Mouse (Mus musculus) ZHBTc4 (cell line): ENCODE measurements around the gene Pth1r.
A peak's percentile ranks its signal among the peaks of the same experiment; 100 is the strongest.

ENCODE experiments used
- DNase-seq: peaks from one replicate; pipeline ENCODE4 v3.0.0-alpha.2; 2011; ENCODE audit warnings: low read depth, low spot score

The Pth1r gene

DNA sequence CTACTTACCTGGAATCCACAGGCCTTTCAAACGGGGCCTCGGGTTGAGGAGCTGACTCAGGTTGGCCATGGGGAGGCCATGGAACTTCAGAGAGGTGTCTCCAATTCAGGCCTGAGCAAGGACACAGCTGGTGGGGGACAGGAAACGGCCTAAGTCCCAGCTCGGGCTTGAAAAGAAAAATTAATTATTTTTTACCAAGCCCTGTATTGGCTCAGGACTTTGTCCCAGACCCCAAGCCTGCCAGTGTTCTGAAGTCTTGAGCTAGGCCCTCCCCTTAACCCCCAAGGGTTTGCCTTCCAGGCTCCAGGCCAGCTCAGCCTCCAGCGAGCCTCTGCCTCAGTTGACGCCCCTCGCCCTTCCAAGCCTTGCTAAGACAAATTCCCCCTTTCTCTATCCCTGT is at the start of gene Pth1r:
TSS of gene Pth1r (minus strand) at position 185 of the 400 bp plus-strand sequence.
- no peak for DNase-seq

GRCm38 (mm10) chr9:110790462-110790861 is 43.5 kb upstream of the Pth1r start:
- no peak for DNase-seq

- DNase-seq = peak; percentile 67
Observed at GRCm38 (mm10) chr9:110788169-110788568, 41.2 kb upstream of the Pth1r start.

DNA sequence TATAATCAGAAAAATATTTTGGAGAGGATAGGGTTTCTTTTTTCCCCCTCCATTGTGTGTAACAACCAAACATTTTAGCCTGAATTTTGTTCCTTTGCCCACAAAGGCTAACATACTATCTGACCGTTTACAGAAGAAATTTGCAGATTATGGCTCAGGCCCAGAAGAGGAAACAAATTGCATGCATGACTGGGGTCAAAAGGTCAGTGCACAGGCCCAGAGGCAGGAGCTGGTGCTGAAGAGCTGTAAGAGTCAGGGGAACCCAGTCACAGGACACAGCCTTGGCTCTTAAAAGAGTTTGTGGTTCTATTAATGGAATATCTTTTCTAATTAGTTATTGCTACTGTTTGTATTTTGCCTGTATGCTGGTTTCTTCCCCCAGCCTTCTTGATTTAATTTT is 36.7 kb upstream of the Pth1r start:
- DNase-seq = no peak

GRCm38 (mm10) chr9:110781731-110782130 is 34.8 kb upstream of the Pth1r start:
- DNase-seq = no peak

DNA sequence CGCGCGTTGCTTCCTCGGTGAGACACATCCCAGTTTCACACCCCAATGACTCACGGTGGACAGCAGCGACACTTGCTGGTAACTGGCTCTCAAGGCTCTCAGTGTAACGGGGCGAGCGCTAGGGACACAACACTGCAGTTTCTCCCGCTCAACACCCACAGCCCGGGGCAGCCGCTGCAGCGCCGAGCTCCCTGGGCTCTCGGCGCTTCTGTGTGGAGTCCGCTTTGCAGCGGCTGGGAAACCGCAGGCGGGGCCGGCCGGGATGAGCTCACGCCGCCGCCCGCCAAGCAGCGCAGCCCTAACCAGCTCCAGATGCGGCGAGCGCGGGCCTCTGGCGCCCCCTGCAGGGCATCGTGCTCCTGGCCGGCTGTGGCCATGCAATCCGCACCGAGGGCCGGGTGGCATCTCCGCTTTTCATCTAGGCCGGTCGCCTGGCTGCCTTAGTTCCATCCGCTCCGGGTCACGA is 34.3 kb upstream of the Pth1r start:
- peak; percentile 95 for DNase-seq

DNA sequence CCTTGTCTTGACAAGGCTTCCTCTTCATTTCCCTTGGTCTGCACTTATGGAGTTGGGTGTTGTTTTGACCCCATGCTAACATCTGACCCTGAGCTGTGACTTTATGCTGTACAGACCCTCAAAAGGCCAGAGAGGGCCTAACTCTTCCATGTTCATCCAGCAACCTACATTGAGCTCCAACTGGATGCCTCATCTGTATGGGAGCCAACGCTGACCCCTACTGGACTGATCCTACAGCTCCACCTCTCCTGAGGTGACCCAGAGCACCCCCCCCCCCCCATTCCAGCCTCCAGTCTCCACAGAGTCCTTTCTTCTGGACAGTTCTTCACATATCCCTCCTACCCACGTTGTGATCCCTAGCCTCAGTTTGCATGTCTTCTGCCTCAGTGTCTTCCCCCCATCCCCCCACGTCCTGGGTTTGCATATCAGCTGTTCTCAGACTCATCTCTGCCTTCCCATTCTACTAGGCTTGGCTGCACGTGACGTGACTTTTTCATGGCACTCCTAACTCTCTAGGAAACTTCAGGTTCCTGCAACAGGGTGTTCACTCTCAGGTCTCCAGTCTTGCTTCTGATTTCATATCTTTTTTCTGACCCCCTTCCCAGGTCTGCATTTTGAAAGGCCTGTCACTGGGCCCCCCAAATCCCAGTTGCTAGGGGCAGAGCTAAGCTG is 32.4 kb upstream of the Pth1r start:
- DNase-seq = peak; percentile 25

DNA sequence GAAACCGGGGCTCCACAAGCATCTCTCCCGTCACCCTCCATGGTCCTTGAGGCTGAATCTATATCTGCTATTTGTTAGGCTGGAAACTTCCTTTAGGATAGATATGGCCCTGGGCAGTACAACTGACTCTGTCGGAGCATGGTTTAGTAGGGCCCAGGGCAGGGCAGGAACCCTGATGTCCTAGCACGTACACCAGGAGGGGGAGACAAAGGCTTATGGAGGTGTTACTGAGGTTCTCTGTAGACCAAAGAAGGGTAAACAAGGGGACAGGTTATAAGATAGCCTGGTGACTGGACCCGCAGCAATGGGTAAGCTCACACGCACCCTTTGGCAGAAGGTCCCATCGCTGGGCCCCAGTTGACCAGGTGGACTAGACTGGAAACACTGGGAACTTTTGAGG is 31.6 kb upstream of the Pth1r start:
- no peak for DNase-seq

DNA sequence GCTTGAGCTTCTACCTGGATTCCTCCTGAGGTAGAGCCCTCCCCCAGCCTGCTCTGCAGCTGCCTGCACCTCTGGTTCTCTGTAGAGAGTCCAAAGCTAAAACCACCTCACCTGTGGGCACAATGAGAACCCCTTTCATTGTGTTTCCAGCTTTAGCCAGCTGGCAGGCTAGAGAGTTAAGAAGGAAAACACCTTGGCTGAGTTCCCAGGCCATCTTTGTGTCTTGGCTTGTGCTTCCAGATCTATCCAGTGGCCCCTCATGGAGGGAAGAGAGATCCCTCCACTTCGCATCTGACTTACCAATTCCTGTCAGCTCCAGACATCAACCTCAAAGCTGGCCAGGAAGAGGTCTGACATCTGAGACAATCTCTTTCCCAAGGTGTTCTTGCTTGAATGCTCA is 31.2 kb upstream of the Pth1r start:
- no peak for DNase-seq

DNA sequence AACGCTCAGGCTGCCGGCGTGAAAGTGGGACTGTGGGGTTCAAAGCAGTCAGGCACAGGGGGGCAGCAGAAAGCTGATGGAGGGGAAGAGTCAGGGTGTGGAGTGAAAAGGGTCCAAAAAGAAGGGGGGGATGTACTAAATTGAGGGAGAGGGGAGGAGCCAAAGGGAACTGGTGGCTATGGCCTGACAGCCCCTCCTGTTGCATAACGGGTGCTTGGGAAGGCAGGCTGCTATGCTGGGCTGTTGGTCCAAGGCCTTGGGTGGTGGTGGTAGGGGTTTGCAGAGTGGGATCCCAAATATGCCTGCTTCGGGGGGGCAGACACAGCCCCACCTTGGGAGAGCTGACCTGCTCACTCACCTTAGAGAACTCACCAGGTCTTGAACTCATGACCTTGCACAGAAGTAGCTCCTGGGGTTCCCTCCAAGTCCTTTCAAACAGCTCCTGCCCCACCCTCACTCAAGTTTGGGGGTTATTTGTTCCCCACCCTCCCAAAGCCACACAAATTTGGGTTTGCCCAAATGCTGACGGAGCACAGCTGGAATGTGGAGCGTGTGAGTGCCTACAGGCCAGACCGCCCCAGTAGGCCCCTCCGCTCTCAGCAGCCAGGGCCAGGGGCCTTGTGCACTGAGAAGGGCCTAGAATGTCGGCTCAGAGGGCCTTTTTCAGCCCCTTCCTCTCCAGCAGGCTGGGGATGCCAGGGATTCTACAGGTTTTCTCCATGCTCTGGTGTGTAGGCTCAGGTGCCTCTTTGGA is 28.5 kb upstream of the Pth1r start:
- DNase-seq = no peak

- DNase-seq = no peak
Observed at GRCm38 (mm10) chr9:110774403-110775268, 27.7 kb upstream of the Pth1r start.

- DNase-seq = no peak
Observed at GRCm38 (mm10) chr9:110772336-110772735, 25.4 kb upstream of the Pth1r start.

- no peak for DNase-seq
Observed at GRCm38 (mm10) chr9:110763405-110763804, 16.5 kb upstream of the Pth1r start.

DNA sequence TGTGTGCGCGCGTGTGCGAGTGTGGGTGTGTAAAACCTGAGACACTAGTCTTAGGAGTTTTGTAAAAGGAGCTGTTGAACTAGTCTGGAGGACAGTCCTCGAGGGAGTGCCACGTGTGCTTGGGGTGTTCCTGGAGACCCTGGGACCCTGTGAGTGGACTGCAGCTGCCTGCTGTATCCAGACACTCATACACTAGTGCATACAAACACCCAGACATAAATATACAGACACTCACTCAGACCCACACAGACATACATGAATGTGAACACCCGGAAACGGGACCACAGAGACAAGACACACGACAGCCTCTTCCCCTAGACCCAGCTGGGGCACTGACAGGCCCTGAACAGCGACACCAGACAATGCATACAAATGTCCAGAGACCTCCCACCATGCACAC is 15.8 kb upstream of the Pth1r start:
- DNase-seq = no peak

DNA sequence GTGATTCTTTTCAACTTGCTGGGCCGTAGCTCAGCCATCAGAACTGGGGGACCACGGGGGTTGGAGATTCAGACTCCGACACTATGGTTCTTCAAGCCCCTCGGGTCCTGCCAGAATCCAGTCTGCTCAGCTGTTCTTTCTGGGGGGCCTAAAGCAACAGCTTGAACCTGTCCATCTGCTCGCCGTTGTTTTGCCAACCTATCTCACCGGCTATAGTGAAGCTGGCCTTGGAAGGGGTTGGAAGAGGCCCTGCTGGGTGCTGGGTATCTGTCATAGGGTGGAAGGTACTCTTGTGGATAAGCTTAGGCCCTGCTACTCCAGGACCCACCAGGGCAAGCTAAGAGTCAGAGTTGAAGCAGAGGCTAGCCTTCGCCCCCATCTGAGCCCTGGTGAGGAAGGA is 13.9 kb upstream of the Pth1r start:
- no peak for DNase-seq

- no peak for DNase-seq
Observed at GRCm38 (mm10) chr9:110759265-110759664, 12.3 kb upstream of the Pth1r start.

DNA sequence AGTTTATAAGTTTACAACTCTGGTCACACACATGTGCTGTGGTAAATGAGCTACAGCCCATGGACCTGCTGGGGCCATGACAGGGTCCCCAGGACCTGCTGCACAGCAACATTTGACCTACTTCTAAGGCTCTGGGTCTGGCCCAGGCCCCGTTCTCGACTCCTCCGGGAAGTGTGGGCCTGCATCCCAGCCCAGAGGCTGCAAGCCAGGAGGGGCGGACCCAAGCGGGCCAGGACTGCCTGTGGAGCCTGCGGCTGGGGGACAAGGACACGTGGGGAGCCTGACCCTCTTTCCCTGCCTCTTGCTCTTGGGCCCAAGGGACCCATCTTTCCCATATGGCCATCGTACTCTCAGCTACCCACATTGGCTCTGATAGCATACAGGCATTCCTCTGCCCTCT is 11.7 kb upstream of the Pth1r start:
- DNase-seq = no peak

DNA sequence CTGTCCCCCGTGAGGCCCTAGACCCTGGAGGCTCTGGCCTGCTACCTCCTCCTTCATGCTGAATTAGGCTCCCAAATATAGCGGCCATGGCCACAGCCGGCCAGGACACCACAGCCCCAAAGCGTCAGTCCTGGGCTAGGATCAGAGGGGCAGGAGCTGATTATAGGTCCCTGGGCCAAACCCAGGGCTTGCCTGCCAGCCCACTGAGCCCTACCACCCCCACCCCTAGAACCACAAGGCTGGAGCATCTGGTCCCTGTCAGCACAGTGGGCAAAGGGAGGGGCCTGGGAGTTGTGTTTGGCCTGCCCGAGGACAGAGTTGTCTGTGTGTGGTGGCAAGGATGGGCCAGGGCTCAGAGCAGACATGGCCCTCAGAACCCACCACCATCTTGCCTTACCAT is 10.9 kb upstream of the Pth1r start:
- DNase-seq = no peak

DNA sequence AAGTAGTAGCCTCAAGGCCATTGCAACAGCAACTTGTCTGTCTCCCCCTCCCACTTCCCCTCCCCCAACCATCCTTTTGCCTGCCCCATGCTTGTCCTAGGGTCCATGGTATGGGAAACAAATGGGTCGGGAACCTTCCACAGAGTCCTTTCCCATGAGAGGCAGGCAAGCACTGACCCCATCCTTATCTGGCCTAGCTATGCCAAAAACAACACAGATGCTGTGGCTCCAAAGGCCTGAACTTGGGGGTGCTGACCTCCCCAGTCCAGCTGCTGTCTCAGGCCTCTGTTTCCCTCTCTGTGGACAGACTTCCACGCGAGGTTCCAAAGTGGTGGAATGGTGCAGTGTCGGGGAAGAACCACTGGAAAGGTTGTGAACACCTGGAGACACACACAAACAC is 6.8 kb upstream of the Pth1r start:
- no peak for DNase-seq

- no peak for DNase-seq
Observed at GRCm38 (mm10) chr9:110752917-110753435, 6.0 kb upstream of the Pth1r start.

DNA sequence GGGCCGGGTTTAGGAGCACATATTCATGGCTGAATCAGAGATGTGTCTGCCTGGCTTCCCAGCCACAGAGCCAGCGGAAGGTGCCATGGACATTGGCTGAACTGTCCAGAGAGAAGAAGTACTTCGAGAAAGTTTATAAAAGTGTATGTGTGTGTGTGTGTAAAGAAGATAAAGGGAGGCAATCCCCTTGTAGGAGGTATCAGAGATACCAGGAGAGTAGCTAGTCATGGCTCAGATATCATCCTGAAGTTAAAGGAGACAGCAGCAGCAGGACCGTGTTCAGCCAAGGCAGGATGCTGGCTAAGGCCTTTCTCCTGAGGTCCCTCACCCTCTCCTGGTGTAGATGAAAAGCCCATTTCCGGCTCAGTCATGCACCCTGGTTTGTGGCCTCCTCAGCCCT is 4.5 kb upstream of the Pth1r start:
- DNase-seq = no peak
